Mouse (Mus musculus) heart, embryonic 11.5 days (tissue): ENCODE results near the gene Vav2. TPM values are rescaled to one million over a fixed set of nuclear protein-coding genes. Genes with fewer than 3 reads are reported as not detected.

Experiments used
- ATAC-seq: fragments of 200-750 bp; cut with Nextera tagmentation; replicated peaks from 2 replicates; pipeline ENCODE4 v1.8.0; 2017; ENCODE audit warnings: moderate library complexity; ENCODE audit not compliant: insufficient number of reproducible peaks, low FRiP score, low TSS enrichment
- H3K27ac ChIP-seq: fragments of 300-500 bp; sonication (generic); 2 replicates; pipeline ENCODE4 v1.5.1; 2014; ENCODE audit warnings: mild to moderate bottlenecking, low read depth, low read length
- H3K27me3 ChIP-seq: fragments of 300-500 bp; sonication (generic); 2 replicates; pipeline ENCODE4 v1.6.1; 2014; ENCODE audit warnings: mild to moderate bottlenecking, low read length, mixed read lengths; ENCODE audit not compliant: control insufficient read depth, insufficient read depth
- H3K36me3 ChIP-seq: fragments of 300-500 bp; sonication (generic); 2 replicates; pipeline ENCODE4 v1.6.1; 2014; ENCODE audit warnings: mild to moderate bottlenecking, low read length, moderate library complexity, mixed read lengths; ENCODE audit not compliant: control insufficient read depth, insufficient read depth
- H3K4me1 ChIP-seq: fragments of 300-500 bp; sonication (generic); 2 replicates; pipeline ENCODE4 v1.6.1; 2014; ENCODE audit warnings: low read length; ENCODE audit not compliant: control insufficient read depth, insufficient read depth
- H3K4me2 ChIP-seq: fragments of 300-500 bp; sonication (generic); 2 replicates; pipeline ENCODE4 v1.6.1; 2014; ENCODE audit warnings: mild to moderate bottlenecking, moderate library complexity
- H3K4me3 ChIP-seq: fragments of 300-500 bp; sonication (generic); 2 replicates; pipeline ENCODE4 v1.5.1; 2014; ENCODE audit warnings: low read depth, low read length
- H3K9ac ChIP-seq: fragments of 300-500 bp; sonication (generic); 2 replicates; pipeline ENCODE4 v1.6.1; 2014; ENCODE audit warnings: mild to moderate bottlenecking, low read depth, low read length, moderate library complexity
- H3K9me3 ChIP-seq: fragments of 300-500 bp; sonication (generic); replicated peaks from 2 replicates; pipeline ENCODE4 v1.6.1; 2016; ENCODE audit warnings: low read length; ENCODE audit not compliant: control insufficient read depth
- WGBS: fragments of 180-500 bp; shearing (Covaris S2); extraction: QIAGEN DNeasy Blood & Tissue Kit; methylation state at CpG from one replicate; pipeline ENCODE4 v1.1.7; 2014; ENCODE audit not compliant: insufficient replicate concordance; 5-methylcytosine and 5-hydroxymethylcytosine counted together
- polyA plus RNA-seq: library from polyadenylated mRNA; unstranded; fragments of >200 nt; fragmentation: Nextera tagmentation; extraction: Ambion mirVana; gene quantifications from 2 replicates; pipeline ENCODE4 v1.2.1, GENCODE M21; 2014

Vav2 gene
- polyA plus RNA-seq, 1 experiment from 2014 or later, result 3.4 TPM

DNA sequence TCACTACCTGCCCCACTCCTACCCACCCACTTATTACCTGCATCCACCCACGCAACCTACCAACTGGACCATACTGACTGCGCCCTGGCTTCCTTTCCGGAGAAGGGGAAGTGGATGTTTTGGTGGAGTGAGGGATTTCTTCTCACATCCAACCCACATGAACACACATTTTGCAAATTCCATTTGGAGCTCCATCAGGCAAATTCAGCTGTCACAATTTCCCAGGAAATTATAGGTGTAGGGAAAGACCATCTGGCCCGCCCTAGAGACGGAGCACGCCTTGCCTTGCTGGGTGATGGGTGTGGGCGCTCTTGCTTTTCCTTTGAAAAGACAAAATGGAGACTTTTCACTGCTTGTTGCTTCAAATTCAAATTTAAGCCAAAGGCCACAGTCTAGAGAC is 3.8 kb upstream of the Vav2 start:
- Histone ChIP-seq H3K4me1 (peaks cover 11% of the 10 kb centered on the region), H3K9ac (no peak overlapping the region), H3K4me3 (no peak overlapping the region), H3K4me2 (no peak overlapping the region), H3K36me3 (no peaks in the 10 kb centered on the region), H3K27ac (no peak overlapping the region), H3K9me3 (no peaks in the 10 kb centered on the region), H3K27me3 (no peaks in the 10 kb centered on the region)
- no peak for ATAC-seq
- 88% methylated on average over 7 of the region's 7 CpGs for WGBS

DNA sequence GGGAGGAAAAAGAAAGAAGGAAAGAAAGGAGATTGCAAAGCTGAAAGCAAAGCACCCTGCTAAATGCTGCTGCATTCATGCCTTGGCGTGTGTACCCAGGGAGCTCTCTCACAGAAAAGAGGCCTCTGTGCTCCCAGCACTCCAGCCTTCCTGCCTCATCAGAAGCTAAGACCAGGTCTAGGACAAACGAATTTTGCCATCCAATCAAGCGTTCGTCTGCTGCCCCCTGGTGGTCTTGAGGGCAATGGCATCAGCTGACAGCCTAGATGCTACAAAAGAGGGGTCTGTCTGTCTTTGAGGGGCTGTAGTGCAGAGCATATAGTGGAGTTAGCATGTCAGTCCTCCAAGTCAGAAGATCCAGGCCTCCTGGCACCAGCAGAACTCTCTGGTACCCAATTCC is 1.2 kb upstream of the Vav2 start:
- H3K4me1 ChIP-seq, result peaks cover 16% of the 10 kb centered on the region
- no peaks in the 10 kb centered on the region for H3K27me3 ChIP-seq
- no peaks in the 10 kb centered on the region for H3K9me3 ChIP-seq
- H3K4me2 ChIP-seq, result no peak overlapping the region; the same call in 1 of the 2 replicates
- WGBS, result 0% methylated on average over 4 of the region's 4 CpGs
- no peak overlapping the region for H3K4me3 ChIP-seq
- H3K27ac ChIP-seq, result no peak overlapping the region
- H3K9ac ChIP-seq, result no peak overlapping the region
- no peak for ATAC-seq
- H3K36me3 ChIP-seq, result no peaks in the 10 kb centered on the region

DNA sequence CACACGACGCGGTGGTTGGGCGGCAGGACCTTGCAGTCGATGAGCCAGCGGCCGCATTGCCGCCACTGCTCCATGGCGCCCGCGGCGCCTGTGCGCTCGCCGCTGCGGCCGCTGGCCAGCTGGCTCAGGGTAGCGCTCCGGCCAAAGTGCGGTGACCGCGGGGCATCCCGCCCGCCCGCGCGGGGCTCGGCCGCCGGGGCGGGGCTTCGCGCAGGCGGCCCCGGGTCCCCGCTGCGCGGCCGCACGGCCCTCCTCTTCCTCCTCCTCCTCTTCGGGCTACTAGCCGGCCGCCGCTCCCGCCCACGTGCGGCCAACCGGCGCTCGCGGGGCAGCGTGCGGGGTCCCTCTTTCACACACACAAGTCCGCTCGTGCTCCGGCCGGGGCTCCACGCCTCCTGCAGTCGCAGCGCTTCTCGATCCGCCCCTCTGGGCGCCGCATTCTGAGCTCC is 403 bp downstream of the Vav2 start:
- Histone ChIP-seq H3K4me3 (peak overlapping the region; percentile 84), H3K4me2 (peak overlapping the region; percentile 100), H3K27ac (peak overlapping the region; percentile 76), H3K9ac (peak overlapping the region; percentile 88), H3K9me3 (no peaks in the 10 kb centered on the region), H3K4me1 (peaks cover 20% of the 10 kb centered on the region), H3K36me3 (no peaks in the 10 kb centered on the region), H3K27me3 (no peaks in the 10 kb centered on the region)
- ATAC-seq, result peak; percentile 60
- WGBS, result under 1% methylated on average over 50 of the region's 64 CpGs

DNA sequence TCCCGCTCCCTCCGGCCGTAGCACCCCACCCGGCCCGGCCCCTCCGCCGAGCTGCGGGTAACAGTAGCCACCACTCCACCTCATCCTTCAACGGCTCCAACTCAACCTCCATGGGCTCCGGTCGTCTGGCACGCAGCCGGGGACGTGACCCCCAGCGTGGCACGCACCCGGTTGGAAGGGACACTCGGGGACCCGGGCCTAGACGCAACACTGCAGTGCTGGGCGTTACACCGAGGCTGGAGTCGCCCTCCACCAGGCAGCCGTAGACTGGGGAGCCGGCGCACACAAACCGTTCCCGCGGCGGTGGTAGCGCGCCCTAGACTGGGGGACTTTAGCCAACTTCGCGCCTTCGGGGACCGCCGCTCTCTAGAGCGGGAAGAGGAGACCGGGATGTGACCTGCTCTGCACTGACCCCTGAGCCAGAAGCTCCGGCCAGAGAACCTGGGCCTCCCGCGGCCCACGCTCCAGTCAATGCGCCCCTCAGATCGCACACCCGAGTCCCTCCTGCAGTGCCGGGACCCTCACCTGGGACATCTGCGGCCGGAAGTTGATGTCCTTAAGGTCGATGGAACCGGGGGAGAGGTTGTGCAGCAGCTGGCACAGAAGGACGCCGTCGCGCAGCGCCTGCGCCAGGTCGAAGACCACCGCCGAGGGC is 955 bp downstream of the Vav2 start:
- H3K4me1 ChIP-seq, result peaks cover 21% of the 10 kb centered on the region
- H3K9me3 ChIP-seq, result no peaks in the 10 kb centered on the region
- H3K27ac ChIP-seq, result 0 out of 2 replicates have a peak overlapping the region, but pooled peaks have one; percentile 76
- WGBS, result under 1% methylated on average over 58 of the region's 60 CpGs
- no peak for ATAC-seq
- H3K27me3 ChIP-seq, result no peaks in the 10 kb centered on the region
- peak overlapping the region; percentile 100 for H3K4me2 ChIP-seq
- no peaks in the 10 kb centered on the region for H3K36me3 ChIP-seq
- peak overlapping the region; percentile 84 for H3K4me3 ChIP-seq
- peak overlapping the region; percentile 88 for H3K9ac ChIP-seq

DNA sequence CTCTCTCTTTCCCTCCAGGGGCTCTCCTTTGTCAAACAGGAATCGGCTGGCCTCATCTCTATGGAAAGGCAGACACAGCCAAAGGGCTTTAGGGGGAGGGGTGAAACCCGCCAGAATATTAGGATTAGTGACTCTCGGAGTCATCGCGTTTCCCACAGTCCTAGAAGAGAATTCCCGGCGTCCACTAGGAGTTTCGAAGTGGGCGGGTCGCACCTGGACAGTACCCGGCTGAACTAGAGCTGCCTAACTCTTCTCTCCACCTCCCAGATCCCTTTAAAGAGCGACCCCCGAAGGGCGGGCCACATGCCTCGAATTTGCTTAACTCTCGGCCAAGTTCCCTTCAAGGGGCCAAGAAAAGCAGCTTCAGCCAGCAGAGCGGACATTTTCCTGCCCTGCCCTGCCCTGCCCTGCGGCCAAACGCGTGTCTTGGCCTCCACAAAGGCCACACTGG is 1.6 kb downstream of the Vav2 start:
- Histone ChIP-seq H3K27ac (no peak overlapping the region), H3K27me3 (no peaks in the 10 kb centered on the region), H3K9ac (peak overlapping the region; percentile 88), H3K9me3 (no peaks in the 10 kb centered on the region), H3K4me1 (peaks cover 21% of the 10 kb centered on the region), H3K4me3 (peak overlapping the region; percentile 84), H3K36me3 (no peaks in the 10 kb centered on the region), H3K4me2 (peak overlapping the region; percentile 100)
- WGBS, result 1% methylated on average over 20 of the region's 20 CpGs
- no peak for ATAC-seq

DNA sequence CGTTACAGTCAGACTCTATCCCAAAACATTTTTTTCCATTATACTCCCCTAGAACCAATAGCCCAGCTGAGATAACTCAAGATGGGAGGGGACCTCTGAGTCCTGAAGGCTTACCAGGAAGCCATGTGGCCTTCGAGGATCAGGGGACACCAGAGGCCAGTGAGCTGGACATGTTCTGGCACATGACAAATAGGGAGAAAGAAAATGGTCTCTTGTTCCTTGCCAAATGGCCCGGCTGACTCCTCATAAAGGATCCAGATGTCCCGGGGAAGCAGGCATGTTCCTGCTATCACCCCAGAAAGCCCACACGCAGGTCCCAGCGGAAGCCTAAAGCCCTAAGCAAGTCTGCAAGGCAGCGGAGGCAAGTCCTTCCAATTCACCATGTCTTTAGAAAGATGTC is 3.2 kb downstream of the Vav2 start:
- H3K27ac ChIP-seq, result no peak overlapping the region
- peaks cover 35% of the 10 kb centered on the region for H3K4me1 ChIP-seq
- H3K36me3 ChIP-seq, result no peaks in the 10 kb centered on the region
- H3K27me3 ChIP-seq, result no peaks in the 10 kb centered on the region
- no peaks in the 10 kb centered on the region for H3K9me3 ChIP-seq
- no peak overlapping the region for H3K9ac ChIP-seq
- WGBS, result 78% methylated on average over 7 of the region's 7 CpGs
- ATAC-seq, result no peak
- H3K4me3 ChIP-seq, result no peak overlapping the region
- H3K4me2 ChIP-seq, result no peak overlapping the region

DNA sequence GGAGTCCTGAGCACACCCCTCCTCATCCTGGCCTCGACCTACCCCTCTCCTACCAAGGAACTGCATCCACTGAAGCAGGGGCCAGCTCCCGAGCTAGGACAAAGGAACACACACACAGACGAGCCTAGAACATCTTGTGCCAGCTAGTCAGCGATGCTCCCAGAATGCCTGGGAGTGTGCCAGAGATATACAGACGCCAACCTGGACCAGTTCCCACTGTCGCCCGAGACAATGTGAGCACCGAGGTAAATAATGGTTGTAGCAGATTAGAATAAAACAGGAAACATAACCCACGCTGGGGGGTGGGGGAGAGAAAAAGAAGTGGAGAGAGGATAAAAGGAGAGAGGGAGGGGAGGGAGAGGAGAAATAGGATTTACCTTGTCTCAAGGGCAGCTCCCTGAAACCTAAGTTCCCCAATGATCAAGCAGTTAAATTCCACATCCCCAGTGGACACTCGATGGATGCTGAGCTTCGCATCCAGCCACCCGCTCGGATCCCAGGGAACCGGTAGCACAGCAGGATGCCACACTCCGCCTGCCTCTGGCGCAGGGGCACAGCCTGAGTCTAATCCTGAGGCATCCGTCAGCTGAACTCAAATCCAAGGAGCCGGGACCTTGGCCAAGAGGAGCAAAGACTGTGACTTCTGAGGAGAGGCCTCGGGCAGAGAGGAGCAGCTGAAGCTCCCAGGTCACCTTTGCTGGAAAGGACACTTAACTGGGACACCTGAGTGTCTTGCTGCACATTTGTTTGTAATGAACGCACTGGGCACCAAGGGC is 5.4 kb downstream of the Vav2 start:
- Histone ChIP-seq H3K27me3 (no peaks in the 10 kb centered on the region), H3K4me2 (no peak overlapping the region), H3K4me3 (no peak overlapping the region), H3K4me1 (peaks cover 47% of the 10 kb centered on the region), H3K27ac (no peak overlapping the region), H3K9ac (no peak overlapping the region), H3K9me3 (no peaks in the 10 kb centered on the region), H3K36me3 (no peaks in the 10 kb centered on the region)
- 76% methylated on average over 20 of the region's 20 CpGs for WGBS
- no peak for ATAC-seq

DNA sequence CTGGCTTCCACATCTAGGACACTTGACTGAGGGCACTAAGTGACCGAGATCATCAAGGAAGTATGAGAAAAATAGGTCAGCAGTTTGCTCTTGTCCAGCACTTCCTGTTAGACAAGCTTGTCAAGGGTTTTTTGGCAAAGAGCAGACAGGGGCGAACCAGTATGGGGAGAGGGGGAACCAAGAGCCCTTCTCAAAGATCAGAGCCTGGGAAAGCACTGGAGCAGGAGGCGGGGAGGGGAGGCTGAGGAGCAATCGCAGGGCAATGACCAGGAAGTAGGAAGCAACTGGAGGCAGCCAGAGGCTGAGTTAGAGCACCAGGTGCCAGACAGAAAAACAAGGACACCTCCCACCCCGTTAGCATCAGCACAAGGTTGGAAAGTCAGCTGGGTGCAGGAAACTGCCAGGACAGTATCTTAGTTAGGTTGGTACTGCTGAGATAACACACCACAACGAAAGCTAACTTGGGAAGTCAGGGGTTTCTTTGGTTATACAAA is 8.2 kb downstream of the Vav2 start:
- H3K4me2 ChIP-seq, result peak overlapping the region; percentile 3; the same call in 1 of the 2 replicates
- peaks cover 66% of the 10 kb centered on the region for H3K4me1 ChIP-seq
- no peaks in the 10 kb centered on the region for H3K27me3 ChIP-seq
- WGBS, result 20% methylated on average over 6 of the region's 6 CpGs
- peak overlapping the region; percentile 42 for H3K27ac ChIP-seq
- no peaks in the 10 kb centered on the region for H3K9me3 ChIP-seq
- H3K36me3 ChIP-seq, result no peaks in the 10 kb centered on the region
- no peak for ATAC-seq
- H3K9ac ChIP-seq, result peak overlapping the region; percentile 43; the same call in 1 of the 2 replicates
- no peak overlapping the region for H3K4me3 ChIP-seq
